In the genomic region with DNA sequence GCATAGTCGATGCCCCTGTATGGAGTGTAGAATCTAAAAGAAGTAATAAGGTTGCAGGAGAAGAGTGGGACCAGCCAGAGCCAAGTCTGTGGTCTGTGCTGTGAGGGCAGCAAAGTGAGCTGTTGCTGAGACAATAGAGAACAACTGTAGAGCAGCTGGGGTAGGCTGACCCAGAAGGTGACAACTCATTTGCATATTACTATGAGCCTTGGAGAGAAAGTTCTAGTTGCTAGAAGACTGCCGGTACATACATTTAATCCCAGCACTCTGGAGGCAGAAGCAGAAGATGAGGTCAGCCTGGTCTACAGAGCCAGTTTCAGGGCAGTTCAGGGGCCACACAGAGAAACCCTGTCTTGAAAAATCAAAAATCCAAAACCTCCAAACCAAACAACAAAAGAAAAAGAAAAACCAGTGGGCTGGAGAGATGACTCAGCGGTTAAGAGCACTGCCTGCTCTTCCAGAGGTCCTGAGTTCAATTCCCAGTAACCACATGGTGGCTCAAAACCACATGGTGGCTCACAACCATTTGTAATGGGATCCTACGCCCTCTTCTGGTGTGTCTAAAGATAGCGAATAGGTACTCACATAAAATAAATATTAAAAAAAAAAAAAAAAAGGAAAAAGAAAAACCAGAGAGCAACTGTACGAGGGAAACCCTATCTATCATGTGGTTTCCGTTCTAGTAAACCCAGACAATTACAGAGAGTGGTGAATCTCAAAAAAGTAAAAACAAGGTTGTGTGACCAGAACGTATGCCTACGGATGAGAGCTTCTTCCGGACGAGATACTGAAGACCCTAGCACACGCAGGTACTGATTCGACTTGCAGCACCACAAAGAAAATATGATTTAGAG, we compare ENCODE assay signal across 7 mouse cellular contexts. TPM values are rescaled to one million over a fixed set of nuclear protein-coding genes. Genes with fewer than 3 reads are reported as not detected.
DNase-seq lines count a peak whose midpoint lies in the region; ATAC-seq lines count a peak whose summit lies in the region.

No protein-coding gene starts in this region.

- no peak overlapping the region for H3K9ac ChIP-seq in lung, embryonic 15.5 days
- H3K9ac ChIP-seq in forebrain, embryonic 14.5 days (ENCODE audit: low read length), result no peak overlapping the region
- H3K9ac ChIP-seq in liver, embryonic 12.5 days, result no peak overlapping the region
- H3K9ac ChIP-seq in stomach, embryonic 15.5 days, result no peak overlapping the region

- ATAC-seq in lung, embryonic 15.5 days (ENCODE audit: borderline replicate concordance, extremely low read depth, low FRiP score, low TSS enrichment), result no peak; the same call in 1 of the 2 replicates
- ATAC-seq in forebrain, embryonic 14.5 days, result no peak
- no peak for ATAC-seq in liver, embryonic 12.5 days
- no peak for ATAC-seq in stomach, embryonic 15.5 days (ENCODE audit: insufficient read depth, low FRiP score, low read depth)

- 0 out of 2 replicates have a peak, but pooled peaks cover 3% of the 10 kb centered on the region for H3K4me1 ChIP-seq in lung, embryonic 15.5 days
- H3K4me1 ChIP-seq in forebrain, embryonic 14.5 days (ENCODE audit: control insufficient read depth, insufficient read depth, low read length), result peaks cover 2% of the 10 kb centered on the region; the same call in 1 of the 2 replicates
- peaks cover 11% of the 10 kb centered on the region for H3K4me1 ChIP-seq in liver, embryonic 12.5 days
- peaks cover 3% of the 10 kb centered on the region; the same call in 1 of the 2 replicates for H3K4me1 ChIP-seq in stomach, embryonic 15.5 days

- H3K4me2 ChIP-seq in lung, embryonic 15.5 days, result peak overlapping the region; percentile 22
- H3K4me2 ChIP-seq in forebrain, embryonic 14.5 days (ENCODE audit: low read length), result peak overlapping the region; percentile 38; the same call in 1 of the 2 replicates
- peak overlapping the region; percentile 42 for H3K4me2 ChIP-seq in liver, embryonic 12.5 days
- peak overlapping the region; percentile 52 for H3K4me2 ChIP-seq in stomach, embryonic 15.5 days

- no peak overlapping the region for H3K27ac ChIP-seq in lung, embryonic 15.5 days
- no peak overlapping the region for H3K27ac ChIP-seq in forebrain, embryonic 14.5 days (ENCODE audit: low read depth, low read length)
- H3K27ac ChIP-seq in liver, embryonic 12.5 days, result no peak overlapping the region
- no peak overlapping the region for H3K27ac ChIP-seq in stomach, embryonic 15.5 days

- no peaks in the 10 kb centered on the region for H3K9me3 ChIP-seq in lung, embryonic 15.5 days
- H3K9me3 ChIP-seq in forebrain, embryonic 14.5 days (replicated peaks; ENCODE audit: control insufficient read depth, low read length), result no peaks in the 10 kb centered on the region
- H3K9me3 ChIP-seq in liver, embryonic 12.5 days (replicated peaks), result no peaks in the 10 kb centered on the region
- no peaks in the 10 kb centered on the region for H3K9me3 ChIP-seq in stomach, embryonic 15.5 days

- 41% methylated on average over 13 of the region's 13 CpGs for WGBS in lung, embryonic 15.5 days
- 48% methylated on average over 13 of the region's 13 CpGs for WGBS in forebrain, embryonic 14.5 days
- 32% methylated on average over 13 of the region's 13 CpGs for WGBS in liver, embryonic 12.5 days (ENCODE audit: insufficient replicate concordance)
- 38% methylated on average over 13 of the region's 13 CpGs for WGBS in stomach, embryonic 15.5 days

- DNase-seq in lung, postnatal 25 days (ENCODE audit: low spot score), result no peak
- no peak for DNase-seq in forebrain, embryonic 14.5 days (ENCODE audit: low spot score)
- DNase-seq in frontal cortex, postnatal 10 days (ENCODE audit: low spot score in 2 of 2), result no peak
- DNase-seq in left cerebral cortex, postnatal 25 days (ENCODE audit: low spot score in 2 of 2), result no peak

- intact Hi-C loops in left cerebral cortex, postnatal 25 days (cut with DNase I), result loop anchor here (1.0 to 10.0 kb wide), 2 partner anchors 104 to 294 kb away; no protein-coding TSS in a partner anchor

- H3K36me3 ChIP-seq in lung, embryonic 15.5 days, result no peaks in the 10 kb centered on the region
- no peaks in the 10 kb centered on the region for H3K36me3 ChIP-seq in forebrain, embryonic 14.5 days (ENCODE audit: control insufficient read depth, insufficient read depth, low read length)
- H3K36me3 ChIP-seq in liver, embryonic 12.5 days, result no peaks in the 10 kb centered on the region
- H3K36me3 ChIP-seq in stomach, embryonic 15.5 days, result no peaks in the 10 kb centered on the region

- H3K4me3 ChIP-seq in lung, embryonic 15.5 days, result no peak overlapping the region
- H3K4me3 ChIP-seq in forebrain, embryonic 14.5 days (ENCODE audit: low read depth, low read length), result no peak overlapping the region
- 0 out of 2 replicates have a peak overlapping the region, but pooled peaks have one; percentile 15 for H3K4me3 ChIP-seq in liver, embryonic 12.5 days
- no peak overlapping the region for H3K4me3 ChIP-seq in stomach, embryonic 15.5 days (replicated peaks)

- H3K27me3 ChIP-seq in lung, embryonic 15.5 days, result no peaks in the 10 kb centered on the region
- no peaks in the 10 kb centered on the region for H3K27me3 ChIP-seq in forebrain, embryonic 14.5 days (replicated peaks; ENCODE audit: control insufficient read depth, insufficient read depth, low read length)
- peaks cover 17% of the 10 kb centered on the region for H3K27me3 ChIP-seq in liver, embryonic 12.5 days (replicated peaks)
- H3K27me3 ChIP-seq in stomach, embryonic 15.5 days (replicated peaks), result no peaks in the 10 kb centered on the region

RNA-seq across cellular contexts. Expression of gene Ywhah, which starts 20.3 kb away (rescaled TPM):
- polyA plus RNA-seq in lung, embryonic 15.5 days (2015; fragmentation: Nextera tagmentation; extraction: Ambion mirVana), result 455 TPM in 2 replicates
- 521 and 612 TPM in 2 replicates for polyA plus RNA-seq in forebrain, embryonic 14.5 days (2014; fragmentation: Nextera tagmentation; extraction: Ambion mirVana)
- polyA plus RNA-seq in liver, embryonic 12.5 days (2016; fragmentation: Nextera tagmentation; extraction: Ambion mirVana), result 282 and 294 TPM in 2 replicates
- polyA plus RNA-seq in stomach, embryonic 15.5 days (2015; fragmentation: Nextera tagmentation; extraction: Ambion mirVana), result 428 and 431 TPM in 2 replicates
- total RNA-seq in left cerebral cortex, postnatal 25 days (2021), result 1,000 to 10,000 TPM; 1,163 to 1,279 TPM
